Mouse (Mus musculus): Measurements from ENCODE around the gene Gzmd.
A peak's percentile ranks its signal among the peaks of the same experiment; 100 is the strongest.
"Not testable (repeated sequence)": the region's sequence is repeated elsewhere in the genome, so short reads cannot be mapped to it uniquely, and the experiment has no call there.

The Gzmd gene

DNA sequence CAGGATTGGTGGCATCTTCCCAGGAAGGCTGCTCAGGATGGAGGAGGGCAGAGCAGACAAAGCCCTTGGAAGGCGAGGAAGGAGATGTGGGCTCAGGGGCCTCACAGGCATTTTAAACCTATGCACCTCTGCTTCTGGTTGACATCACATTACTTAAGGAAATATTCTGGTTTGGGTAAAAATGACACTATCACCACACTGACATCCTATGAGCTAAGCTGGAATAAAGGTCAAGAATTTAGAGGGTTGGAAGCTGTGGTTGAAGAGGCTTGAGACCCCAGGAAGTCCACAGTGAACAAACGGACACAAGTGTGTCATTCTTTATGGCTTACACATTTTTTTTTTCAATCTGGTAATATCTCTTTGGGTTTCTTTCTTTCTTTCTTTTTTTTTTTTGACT is at the start of gene Gzmd:
Gene Gzmd (minus strand): TSS at position 101 of the 400 bp plus-strand sequence.
- DNase-seq = not testable (repeated sequence)

DNA sequence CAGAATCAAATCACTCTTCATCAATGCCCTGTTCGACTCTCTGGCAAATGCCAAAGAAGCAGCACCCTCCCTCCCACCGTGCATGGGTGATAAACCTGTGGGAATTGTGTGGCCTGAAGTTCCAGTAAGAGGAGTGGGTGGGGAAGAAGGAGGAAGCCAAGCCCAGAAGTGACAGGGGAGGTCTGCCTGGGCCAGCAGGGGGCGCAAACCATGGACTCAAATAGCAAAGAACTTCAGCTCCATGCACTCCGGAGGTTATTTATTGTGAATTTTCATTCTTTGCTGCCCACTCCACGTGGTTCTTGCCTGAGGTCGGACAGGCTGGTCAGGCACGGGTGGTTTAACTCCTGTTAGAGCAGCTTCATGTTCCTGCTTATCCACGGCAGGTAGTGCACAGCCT is 45.2 kb upstream of the Gzmd start:
- DNase-seq = peak; percentile 32

DNA sequence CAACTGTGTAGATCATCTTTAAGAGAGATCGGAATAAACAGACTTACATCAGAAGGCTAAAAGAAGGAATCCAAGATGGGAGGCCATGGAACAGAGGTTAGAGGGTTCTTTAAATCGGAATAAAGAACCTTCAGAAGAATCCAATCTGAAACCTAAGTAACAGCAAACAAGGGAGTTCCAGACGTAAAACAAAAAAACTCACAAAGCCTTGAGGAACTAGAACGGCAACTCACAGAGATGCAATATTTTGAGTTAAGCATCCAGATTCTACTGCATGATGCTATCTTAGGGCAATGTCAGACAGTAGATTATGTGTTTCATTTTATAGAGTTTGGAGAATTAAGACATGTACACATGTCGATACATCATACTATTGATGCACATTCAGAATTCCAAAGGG is 42.1 kb upstream of the Gzmd start, which contains the start of gene Gzmn:
Gene Gzmn (minus strand): TSS at position 101 of the 400 bp plus-strand sequence.
- no peak for DNase-seq

DNA sequence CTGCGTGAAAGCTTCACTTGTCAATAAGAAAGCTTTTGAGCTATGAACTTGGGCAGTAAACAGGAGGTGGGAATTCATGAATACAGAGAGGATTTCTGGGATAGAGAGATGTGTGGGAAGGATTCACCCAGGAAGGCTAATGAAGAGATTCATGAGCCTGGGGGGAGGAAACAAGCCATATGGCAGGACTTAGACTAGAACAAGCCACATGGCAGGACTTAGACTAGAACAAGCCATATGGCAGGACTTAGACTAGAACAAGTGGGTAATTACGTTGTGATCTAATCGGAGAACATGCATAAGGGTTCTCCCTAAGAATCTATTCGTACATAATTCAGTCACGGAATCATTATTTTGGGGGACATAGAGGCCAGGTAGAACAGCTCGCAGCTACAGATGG is 41.0 kb upstream of the Gzmd start:
- DNase-seq = no peak

DNA sequence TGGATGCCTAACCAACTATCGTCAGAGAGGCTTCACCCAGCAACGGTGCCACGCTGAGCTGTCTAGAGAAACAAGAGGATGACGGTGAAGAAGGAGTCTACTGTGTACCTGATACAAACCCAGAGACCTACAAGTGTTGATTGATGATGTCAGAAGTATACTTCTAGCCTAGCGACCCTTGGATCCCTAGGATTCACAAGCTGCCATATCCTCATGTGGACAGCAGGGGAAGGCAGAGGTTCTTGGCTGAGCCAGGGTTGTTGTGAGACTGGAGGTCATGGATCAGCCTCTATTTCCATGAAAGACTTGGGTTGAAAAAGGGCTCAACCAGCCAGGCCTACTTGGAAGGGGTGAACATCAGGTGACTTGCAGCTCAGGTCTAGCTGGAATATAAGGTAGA is 40.3 kb upstream of the Gzmd start:
- DNase-seq = no peak

DNA sequence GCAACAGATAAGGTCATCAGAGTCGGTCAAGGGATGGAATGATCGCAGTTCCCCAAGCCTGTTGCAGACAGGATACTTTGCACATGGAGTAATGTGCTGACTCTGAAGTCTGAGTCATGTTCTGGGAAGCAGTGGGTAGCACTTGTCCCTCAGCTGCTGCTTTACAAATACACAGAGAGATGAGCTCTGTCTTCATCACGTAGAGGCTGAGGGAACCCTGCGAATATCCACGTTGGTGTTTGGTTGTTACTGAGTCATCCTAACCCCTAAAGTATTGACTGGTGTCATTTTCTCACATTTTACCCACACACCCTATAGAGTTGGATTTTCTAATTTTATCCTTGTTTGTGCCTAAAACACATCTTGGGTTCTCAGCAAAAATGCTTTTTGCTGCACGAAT is 35.6 kb upstream of the Gzmd start:
- no peak for DNase-seq

DNA sequence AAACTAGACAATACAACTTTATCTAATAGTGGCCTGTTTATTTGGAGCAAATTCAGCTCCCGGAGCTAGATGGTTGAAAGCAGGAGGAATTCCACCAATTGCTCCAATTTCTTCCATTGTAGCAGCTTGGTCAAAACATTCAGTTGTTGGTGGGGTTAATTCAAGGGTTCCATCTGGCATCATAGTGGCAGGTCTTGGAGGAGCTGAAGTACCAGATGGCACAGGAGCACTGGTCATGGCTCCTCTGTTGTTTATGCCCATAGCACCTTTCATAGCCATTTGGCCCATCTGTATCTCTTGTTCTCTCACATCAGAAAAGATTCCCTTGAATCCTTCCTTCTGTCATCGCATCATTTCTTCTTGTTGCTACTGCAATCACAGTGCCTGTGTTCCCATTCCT is 29.7 kb upstream of the Gzmd start:
- no peak for DNase-seq

DNA sequence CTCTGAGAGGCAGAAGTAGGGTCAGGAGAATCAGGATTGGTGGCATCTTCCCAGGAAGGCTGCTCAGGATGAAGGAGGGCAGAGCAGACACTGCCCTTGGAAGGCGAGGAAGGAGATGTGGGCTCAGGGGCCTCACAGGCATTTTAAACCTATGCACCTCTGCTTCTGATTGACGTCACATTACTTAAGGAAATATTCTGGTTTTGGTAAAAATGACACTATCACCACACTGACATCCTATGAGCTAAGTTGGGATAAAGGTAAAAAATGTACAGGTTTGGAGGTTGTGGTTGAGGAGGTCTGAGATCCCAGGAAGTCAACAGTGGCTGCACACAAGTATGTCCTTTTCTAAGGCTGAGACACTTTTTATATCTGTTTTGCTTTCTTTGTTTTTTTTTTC is 27.1 kb upstream of the Gzmd start, which contains the start of gene Gzmg:
Gene Gzmg (minus strand): TSS at position 101 of the 400 bp plus-strand sequence.
- not testable (repeated sequence) for DNase-seq

DNA sequence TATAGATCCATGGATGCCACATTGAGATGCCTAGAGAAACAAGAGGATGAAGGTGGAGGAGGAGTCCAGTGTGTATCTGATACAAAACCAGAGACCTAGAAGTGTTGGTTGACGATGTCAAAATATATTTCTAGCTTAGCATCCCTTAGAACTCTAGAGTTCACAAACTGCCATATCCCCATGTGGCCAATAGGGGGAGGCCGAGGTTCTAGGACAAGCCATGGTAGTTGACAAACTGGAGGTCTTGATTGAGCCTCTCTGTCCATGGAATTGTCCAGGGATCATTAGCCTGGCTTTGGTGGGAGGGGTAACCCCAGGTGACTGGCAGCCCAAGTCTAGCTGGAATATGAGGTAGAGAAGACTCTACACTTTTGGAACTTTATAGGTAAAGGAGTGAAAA is 22.9 kb upstream of the Gzmd start:
- no peak for DNase-seq

DNA sequence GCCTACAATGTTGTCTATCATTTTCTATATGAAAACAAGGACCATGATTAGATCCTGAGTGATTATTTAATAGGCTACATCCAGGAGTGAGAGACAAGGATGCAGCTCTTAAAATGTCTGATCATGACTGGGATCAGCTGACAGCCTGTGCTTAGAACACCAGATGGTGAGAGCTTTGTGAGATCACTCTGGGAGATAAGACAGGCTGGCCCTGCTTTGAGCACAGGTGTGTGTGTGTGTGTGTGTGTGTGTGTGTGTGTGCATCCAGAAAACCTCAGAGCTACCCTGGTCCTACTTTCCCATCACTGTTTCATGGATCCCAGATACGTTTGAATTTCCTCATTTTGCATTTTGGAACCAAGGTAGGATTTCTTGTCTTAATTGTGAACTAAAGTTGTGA is 1.3 kb upstream of the Gzmd start:
- not testable (repeated sequence) for DNase-seq

DNA sequence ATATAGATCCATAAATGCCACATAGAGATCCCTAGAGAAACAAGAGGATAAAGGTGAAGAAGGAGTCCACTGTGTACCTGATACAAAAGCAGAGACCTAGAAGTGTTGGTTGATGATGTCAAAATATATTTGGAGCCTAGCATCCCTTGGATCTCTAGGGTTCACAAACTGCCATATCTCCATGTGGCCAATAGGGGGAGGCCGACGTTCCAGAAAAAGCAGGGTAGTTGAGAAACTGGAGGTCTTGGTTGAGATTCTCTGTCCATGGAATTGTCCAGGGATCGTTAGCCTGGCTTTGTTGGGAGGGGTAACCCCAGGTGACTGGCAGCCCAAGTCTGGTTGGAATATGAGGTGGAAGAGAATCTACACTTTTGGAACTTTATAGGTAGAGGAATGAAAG is 4.1 kb downstream of the Gzmd start:
- DNase-seq = no peak

DNA sequence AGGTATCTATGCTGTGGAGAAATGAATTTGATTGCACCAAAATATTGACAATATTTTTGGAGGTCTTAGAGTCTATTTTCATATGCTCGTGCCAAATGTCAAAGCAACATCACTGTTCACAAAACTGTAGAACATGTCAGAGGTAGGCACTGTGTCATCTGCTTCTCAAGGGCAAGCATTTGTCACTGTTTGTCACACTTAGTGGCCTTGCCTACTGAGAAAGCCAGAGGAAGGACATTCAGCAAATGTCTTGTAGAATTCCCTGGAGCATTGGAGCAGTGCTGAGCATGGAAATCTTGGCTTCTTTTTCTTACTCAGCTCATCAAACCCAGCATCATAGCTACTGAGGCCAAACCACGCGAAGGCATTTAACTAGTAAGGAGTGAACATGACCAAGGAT is 8.9 kb downstream of the Gzmd start:
- no peak for DNase-seq

DNA sequence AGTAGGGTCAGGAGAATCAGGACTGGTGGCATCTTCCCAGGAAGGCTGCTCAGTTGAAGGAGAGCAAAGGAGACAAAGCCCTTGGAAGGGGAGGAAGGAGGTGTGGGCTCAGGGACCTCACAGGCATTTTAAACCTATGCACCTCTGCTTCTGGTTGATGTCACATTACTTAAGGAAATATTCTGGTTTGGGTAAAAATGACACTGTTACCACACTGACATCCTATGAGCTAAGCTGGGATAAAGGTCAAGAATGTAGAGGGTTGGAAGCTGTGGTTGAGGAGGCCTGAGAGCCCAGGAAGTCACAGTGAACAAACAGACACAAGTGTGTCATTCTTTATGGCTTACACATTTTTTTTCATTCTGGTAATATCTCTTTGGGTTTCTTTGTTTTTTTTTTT is 11.9 kb downstream of the Gzmd start, which contains the start of gene Gzme:
Gene Gzme (minus strand): TSS at position 101 of the 400 bp plus-strand sequence.
- DNase-seq = no peak

DNA sequence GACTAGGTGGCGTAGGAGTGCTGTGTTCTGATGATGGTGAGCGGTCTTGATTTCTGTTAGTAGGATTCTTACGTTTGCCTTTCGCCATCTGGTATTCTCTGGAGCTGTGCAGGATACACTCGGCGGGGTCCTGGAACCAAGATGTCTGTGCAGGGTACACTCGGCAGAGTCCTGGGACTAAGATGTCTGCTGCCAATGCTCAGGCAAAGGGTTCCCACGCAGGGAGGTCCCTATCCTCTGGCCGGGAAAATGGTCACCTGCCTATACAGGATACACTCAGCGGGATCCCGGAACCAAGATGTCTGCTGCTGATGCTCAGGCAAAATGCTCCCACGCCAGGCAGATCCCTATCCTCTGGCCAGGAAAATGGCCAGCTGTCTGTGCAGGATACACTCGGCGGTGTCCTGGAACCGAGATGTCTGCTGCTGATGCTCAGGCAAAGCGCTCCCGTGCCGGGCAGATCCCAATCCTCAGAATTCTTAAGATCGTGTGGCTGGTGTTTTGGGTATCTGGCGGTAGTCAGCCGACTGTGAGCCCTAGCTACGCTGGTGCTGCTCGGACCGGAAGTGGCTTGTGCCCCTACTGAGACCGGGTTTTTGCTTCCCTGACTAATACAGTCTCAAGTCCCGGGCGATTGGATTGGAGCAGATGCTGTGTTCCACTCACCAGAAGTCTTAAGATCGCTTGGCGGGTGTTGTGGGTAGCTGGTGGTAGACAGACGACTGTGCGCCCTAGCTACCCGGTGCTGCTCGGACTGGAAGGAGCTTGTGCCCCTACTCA is 16.7 kb downstream of the Gzmd start:
- DNase-seq = not testable (repeated sequence)

DNA sequence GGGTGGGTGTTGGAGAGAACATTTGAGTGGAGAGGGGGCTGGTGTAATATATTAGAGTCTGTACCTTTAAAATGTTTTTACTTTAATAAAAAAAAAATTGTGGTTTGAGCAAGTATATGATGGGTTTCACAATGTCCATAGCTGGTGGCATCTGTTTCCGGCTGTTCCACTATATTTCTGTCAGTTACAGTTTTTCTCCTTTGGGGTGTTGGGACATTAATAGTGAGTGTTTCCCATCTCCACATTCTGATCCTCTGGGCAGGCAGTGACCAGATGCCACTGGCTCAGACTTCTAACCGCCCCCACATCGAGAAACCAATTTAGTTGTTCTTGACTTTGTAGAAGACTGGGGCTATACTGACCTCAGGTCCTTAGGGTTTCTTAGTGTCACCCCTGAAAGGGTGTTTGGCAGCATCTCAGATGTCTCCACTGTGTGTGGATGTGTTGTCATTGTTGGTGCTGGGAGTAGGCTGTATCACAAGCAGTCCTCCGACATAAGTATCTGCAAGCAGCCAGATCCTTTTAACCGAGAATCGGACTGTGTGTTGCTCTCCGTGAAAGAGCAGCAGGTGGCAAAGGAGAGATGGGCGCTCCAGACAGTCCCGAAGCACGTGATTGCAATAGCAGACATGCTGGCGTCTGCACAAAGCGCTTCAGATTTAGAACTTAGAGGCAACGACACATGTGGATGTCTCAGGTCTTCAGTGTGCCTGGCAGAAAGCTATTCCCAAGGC is 26.8 kb downstream of the Gzmd start:
- no peak for DNase-seq

DNA sequence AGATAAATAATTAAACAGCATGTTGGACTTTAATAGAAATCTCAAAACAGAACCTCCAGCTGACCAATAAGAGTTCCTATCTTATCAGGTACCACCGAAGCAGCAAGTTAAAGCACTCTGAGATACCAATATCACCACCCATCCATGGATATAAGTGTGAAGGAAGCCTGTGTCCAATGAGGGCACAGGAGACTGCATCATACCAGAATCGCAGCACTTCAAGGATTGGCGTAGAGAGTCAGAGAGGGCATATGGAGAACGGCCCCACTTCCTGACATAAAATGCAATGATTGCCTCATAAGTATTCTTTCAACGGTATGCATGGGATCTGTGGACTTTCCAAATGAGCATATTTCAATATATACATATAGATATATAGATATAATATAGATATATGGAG is 27.4 kb downstream of the Gzmd start:
- no peak for DNase-seq

DNA sequence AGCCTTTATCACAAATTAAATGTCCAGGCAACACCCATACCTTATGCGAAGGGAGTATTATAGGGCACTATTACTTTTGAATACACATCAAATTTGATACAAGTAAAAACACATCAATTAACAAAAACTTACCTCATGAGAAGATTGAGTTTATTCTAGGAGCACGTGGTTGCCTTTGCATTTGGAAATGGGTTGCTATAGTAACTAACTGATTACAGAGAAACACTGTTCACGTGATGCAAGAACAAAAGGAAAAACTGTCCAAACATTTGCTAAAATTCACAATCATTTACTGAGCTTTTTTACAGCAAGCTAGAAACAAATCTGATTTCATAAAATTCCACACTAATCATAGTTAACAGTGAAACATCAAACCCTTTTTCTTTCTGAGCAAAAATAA is 29.0 kb downstream of the Gzmd start:
- no peak for DNase-seq

DNA sequence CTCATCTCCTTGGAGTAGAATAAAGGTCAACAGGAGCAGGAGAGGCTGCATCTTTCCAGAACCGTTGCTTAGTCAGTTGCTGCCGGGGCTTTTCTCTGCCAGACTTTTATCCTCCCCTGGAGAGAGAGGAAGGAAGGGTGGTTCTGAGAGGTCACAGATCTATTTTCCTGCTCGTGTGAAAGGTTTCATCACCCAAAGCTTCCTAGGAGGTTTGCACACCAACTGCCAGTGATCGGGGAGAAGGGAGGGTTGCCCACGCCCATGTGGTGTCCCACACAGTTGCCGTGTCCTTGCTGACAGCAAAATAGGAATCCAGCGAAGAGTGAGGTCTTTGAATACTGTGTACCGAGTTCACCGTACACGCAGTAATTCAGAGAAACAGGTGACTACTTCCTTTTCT is 30.0 kb downstream of the Gzmd start, which contains the start of gene Ctsg:
Gene Ctsg (minus strand): TSS at position 189 of the 400 bp plus-strand sequence.
- no peak for DNase-seq

DNA sequence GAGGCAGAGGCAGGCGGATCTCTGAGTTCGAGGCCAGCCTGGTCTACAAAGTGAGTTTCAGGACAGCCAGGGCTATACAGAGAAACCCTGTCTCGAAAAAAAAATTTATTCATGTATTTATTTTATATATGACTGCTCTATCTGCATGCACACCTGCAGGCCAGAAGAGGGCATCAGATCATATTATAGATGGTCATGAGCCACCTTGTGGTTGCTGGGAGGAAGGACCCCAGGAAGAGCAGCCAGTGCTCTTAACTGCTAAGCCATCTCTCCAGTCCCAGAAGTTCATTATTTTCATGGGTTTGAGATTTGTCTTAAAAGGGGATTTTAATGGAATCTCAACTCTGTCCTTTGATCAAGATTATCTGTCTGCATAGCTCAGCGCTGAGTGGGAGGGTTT is 33.5 kb downstream of the Gzmd start:
- DNase-seq = peak; percentile 15

DNA sequence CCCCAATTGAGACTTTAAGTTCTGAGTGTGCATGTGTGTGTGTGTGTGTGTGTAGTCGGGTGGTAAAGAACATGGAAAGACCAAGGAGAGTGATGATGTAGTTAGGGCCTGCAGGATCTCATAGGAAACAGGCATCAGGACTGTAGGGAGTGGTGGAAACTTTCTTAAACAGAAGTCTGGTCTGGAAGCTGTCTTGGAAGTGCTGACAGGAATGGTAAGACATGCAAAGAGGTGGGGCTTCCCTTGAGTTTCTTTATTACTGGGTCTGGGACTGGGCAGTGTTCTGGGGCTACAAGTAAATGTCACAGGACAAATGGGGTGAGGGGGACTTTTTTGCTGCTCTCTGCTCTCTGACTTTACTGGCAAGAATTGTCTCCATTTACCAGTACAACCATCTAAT is 34.8 kb downstream of the Gzmd start:
- DNase-seq = no peak

DNA sequence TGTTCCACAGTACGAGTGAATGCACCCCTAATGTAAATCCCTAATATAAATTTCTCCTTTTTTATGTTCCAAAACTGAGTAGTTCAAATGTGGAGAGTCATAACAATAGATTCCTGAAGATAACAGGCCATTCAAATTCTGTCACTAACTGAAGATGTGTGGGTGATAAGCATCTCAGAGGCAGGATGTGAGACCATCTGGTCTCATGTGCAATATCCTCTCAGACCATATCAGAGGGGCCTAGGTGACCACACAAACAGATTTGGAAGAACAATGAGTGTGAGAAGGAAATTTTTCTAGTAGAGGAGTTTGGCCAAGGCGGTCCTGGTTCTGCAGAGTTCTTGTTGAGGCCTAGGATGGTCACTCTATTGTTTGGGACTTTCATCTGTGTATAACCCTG is 39.1 kb downstream of the Gzmd start:
- no peak for DNase-seq

DNA sequence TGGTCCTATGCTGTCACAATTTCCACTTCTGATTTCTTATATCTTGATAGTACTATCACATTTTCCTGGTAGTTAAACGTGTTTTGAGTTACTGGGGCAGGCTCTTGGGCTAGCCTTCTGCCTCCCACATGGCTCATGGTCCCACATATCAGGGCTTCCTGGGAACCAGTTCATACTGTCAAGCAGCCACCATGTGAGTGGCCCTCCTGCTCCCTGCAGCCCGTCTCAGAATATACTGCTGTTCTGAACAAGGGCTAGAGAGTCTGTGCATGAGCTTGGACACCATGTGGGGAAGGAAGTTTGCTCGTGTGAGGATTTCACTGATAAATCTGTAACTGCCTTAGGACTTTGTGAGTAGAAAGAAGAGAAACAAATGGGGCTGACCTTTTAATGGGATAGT is 45.7 kb downstream of the Gzmd start:
- DNase-seq = no peak

DNA sequence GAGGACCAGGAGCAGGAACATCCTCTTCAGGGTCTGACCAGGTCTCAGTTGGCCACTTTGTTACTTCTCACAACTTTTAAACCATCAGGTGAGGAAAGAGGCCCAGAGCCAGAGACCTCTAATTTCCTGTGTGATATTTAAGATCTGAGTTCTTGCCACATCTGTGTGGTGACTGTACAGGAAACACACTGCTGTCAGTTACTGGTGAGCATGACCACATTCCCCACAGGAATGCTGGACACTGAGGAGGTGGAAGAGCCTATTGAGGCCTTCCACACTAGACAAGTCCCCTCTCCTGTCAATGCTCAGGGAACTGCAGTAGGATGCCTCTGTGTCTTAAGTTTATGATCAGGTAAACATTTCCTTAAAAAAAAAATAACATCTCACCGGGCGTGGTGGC is 47.2 kb downstream of the Gzmd start, which contains the start of gene Mcpt8:
Gene Mcpt8 (minus strand): TSS at position 107 of the 400 bp plus-strand sequence.
- no peak for DNase-seq

DNA sequence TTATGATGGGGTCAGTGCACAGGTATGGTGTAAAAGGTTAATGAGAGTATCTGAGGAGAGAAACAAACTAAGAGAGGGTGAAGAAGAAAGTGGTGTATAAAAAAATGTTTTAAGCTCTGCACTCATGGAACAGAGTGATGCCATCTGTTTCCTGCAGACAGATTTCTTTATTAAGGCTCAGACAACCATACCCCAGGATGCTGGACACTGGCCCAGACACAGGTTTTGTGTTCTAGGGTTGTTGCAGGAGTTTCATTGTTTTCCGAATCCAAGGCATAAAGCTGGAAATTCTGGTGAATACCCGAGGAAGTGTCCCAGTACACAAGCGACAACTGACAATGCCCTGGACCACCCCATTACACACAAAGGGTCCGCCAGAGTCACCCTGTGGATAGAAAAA is 50.4 kb downstream of the Gzmd start:
- DNase-seq = no peak

Data from kidney, postnatal 14 days (tissue).